Comparison of ENCODE assay signal across 8 mouse cellular contexts in the genomic region with DNA sequence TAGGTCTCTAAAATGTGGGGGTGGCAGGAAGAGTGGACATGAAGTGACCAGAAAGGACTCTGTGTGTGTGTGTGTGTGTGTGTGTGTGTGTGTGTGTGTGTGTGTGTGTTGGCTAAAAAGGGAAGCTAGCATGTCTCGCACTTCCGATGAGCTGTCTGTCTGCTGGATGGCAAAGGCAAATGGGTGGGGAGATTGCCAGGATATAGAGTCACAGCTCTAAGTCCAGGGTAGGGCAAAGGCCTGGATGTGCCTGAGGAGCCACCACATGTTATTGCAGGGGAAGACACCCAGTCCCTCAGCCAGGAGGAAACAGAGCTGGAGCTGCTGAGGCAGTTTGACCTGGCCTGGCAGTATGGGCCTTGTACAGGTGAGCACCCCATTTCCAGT. TPM values are rescaled to one million over a fixed set of nuclear protein-coding genes. Genes with fewer than 3 reads are reported as not detected.
DNase-seq lines count a peak whose midpoint lies in the region; ATAC-seq and TF ChIP-seq lines count a peak whose summit lies in the region.

No protein-coding gene starts in this region.

- 9% methylated on average over 2 of the region's 2 CpGs for WGBS in kidney, adult 2 months
- WGBS in forebrain, postnatal 0 days: 6% methylated on average over 2 of the region's 2 CpGs
- WGBS in liver, postnatal 0 days (ENCODE audit: insufficient replicate concordance): 7% methylated on average over 2 of the region's 2 CpGs
- WGBS in stomach, embryonic 15.5 days: 14% methylated on average over 2 of the region's 2 CpGs

- peak overlapping the region; percentile 83 for H3K4me2 ChIP-seq in forebrain, postnatal 0 days (ENCODE audit: low read depth)
- peak overlapping the region; percentile 73 for H3K4me2 ChIP-seq in liver, postnatal 0 days (ENCODE audit: low read depth, low read length)
- H3K4me2 ChIP-seq in stomach, embryonic 15.5 days: peak overlapping the region; percentile 75

- H3K27me3 ChIP-seq in kidney, adult 2 months (replicated peaks; ENCODE audit: control insufficient read depth, insufficient read depth, low read length): no peaks in the 10 kb centered on the region
- no peaks in the 10 kb centered on the region for H3K27me3 ChIP-seq in forebrain, postnatal 0 days (ENCODE audit: insufficient read depth, low read length)
- H3K27me3 ChIP-seq in liver, postnatal 0 days (ENCODE audit: insufficient read depth, low read length): no peaks in the 10 kb centered on the region
- no peaks in the 10 kb centered on the region for H3K27me3 ChIP-seq in stomach, embryonic 15.5 days (replicated peaks)

- DNase-seq in kidney, adult 2 months: no peak
- no peak for DNase-seq in kidney, adult 18-20 months
- peak; percentile 60 for DNase-seq in MEL-GATA-1-ER (ENCODE audit: extremely low read depth, low read depth)
- no peak for DNase-seq in forebrain, postnatal 0 days
- DNase-seq in liver, postnatal 0 days: no peak
- DNase-seq in adrenal gland, adult 2 months: no peak
- no peak for DNase-seq in cerebellum, adult 11 months

- H3K27ac ChIP-seq in kidney, adult 2 months (ENCODE audit: insufficient read depth, low read depth, low read length): peak overlapping the region; percentile 97
- peak overlapping the region; percentile 68 for H3K27ac ChIP-seq in forebrain, postnatal 0 days (ENCODE audit: low read depth, low read length)
- H3K27ac ChIP-seq in liver, postnatal 0 days (ENCODE audit: low read depth): peak overlapping the region; percentile 97
- peak overlapping the region; percentile 85 for H3K27ac ChIP-seq in stomach, embryonic 15.5 days

- H3K9me3 ChIP-seq in forebrain, postnatal 0 days (ENCODE audit: low read length): no peaks in the 10 kb centered on the region
- no peaks in the 10 kb centered on the region for H3K9me3 ChIP-seq in liver, postnatal 0 days (ENCODE audit: low read length)
- no peaks in the 10 kb centered on the region for H3K9me3 ChIP-seq in stomach, embryonic 15.5 days

- H3K4me3 ChIP-seq in kidney, adult 2 months (ENCODE audit: insufficient read depth, low read depth, low read length): peak overlapping the region; percentile 84
- peak overlapping the region; percentile 62 for H3K4me3 ChIP-seq in forebrain, postnatal 0 days (ENCODE audit: low read depth, low read length)
- H3K4me3 ChIP-seq in liver, postnatal 0 days (ENCODE audit: low read depth, low read length): peak overlapping the region; percentile 56
- H3K4me3 ChIP-seq in stomach, embryonic 15.5 days (replicated peaks): peak overlapping the region; percentile 51

- peaks cover 11% of the 10 kb centered on the region for H3K4me1 ChIP-seq in kidney, adult 2 months (ENCODE audit: control insufficient read depth, insufficient read depth, low read length)
- peaks cover 9% of the 10 kb centered on the region; the same call in 1 of the 2 replicates for H3K4me1 ChIP-seq in forebrain, postnatal 0 days (ENCODE audit: insufficient read depth)
- peaks cover 35% of the 10 kb centered on the region for H3K4me1 ChIP-seq in liver, postnatal 0 days (ENCODE audit: insufficient read depth)
- peaks cover 29% of the 10 kb centered on the region for H3K4me1 ChIP-seq in stomach, embryonic 15.5 days

- peak overlapping the region; percentile 68 for H3K9ac ChIP-seq in forebrain, postnatal 0 days
- H3K9ac ChIP-seq in liver, postnatal 0 days (replicated peaks): peak overlapping the region; percentile 64
- peak overlapping the region; percentile 42; the same call in 1 of the 2 replicates for H3K9ac ChIP-seq in stomach, embryonic 15.5 days

- TF ChIP-seq EP300 in liver, postnatal 0 days (IDR thresholded peaks at IDR 0.05; ENCODE audit: low read depth): no peak

- ATAC-seq in forebrain, postnatal 0 days: peak; percentile 44
- ATAC-seq in liver, postnatal 0 days: peak; percentile 57
- no peak for ATAC-seq in stomach, embryonic 15.5 days (ENCODE audit: insufficient read depth, low FRiP score, low read depth)

- H3K36me3 ChIP-seq in kidney, adult 2 months (ENCODE audit: control insufficient read depth, insufficient read depth, low read length): no peaks in the 10 kb centered on the region
- no peaks in the 10 kb centered on the region for H3K36me3 ChIP-seq in forebrain, postnatal 0 days (ENCODE audit: insufficient read depth)
- no peaks in the 10 kb centered on the region for H3K36me3 ChIP-seq in liver, postnatal 0 days (replicated peaks; ENCODE audit: insufficient read depth, low read length)
- no peaks in the 10 kb centered on the region for H3K36me3 ChIP-seq in stomach, embryonic 15.5 days

- TF ChIP-seq CTCF in kidney, adult 2 months (conservative IDR thresholded peaks at IDR 0.05; ENCODE audit: insufficient read depth, insufficient read length, low read depth, low read length): no peak
- no peak for TF ChIP-seq CTCF in forebrain, postnatal 0 days (IDR thresholded peaks at IDR 0.05; ENCODE audit: low read depth)
- TF ChIP-seq CTCF in liver, postnatal 0 days (IDR thresholded peaks at IDR 0.05; ENCODE audit: low read depth): no peak

- no peak for TF ChIP-seq POLR2A in kidney, adult 2 months (IDR thresholded peaks at IDR 0.05; ENCODE audit: low read depth, low read length)

RNA-seq across cellular contexts. Expression of a gene that starts 0.5 kb away (rescaled TPM):
- polyA plus RNA-seq in kidney, adult 2 months (2012; rRNA removed): 96.1 and 99.8 TPM in 2 replicates
- 18.8 and 21.2 TPM in 2 replicates for total RNA-seq in forebrain, postnatal 0 days (2014; rRNA removed)
- 21.8 and 23.4 TPM in 2 replicates for polyA plus RNA-seq in forebrain, postnatal 0 days (2015; fragmentation: Nextera tagmentation; extraction: Ambion mirVana)
- polyA plus RNA-seq in liver, postnatal 0 days (2015; fragmentation: Nextera tagmentation; extraction: Ambion mirVana): 28.5 and 31.1 TPM in 2 replicates
- polyA plus RNA-seq in stomach, embryonic 15.5 days (2015; fragmentation: Nextera tagmentation; extraction: Ambion mirVana): 26.7 and 36.4 TPM in 2 replicates
- 10 to 100 TPM; 41.9 to 52.3 TPM for total RNA-seq in adrenal gland, adult 2 months (2021)
- polyA plus RNA-seq in adrenal gland, adult 2 months (2012; rRNA removed): 112 and 146 TPM in 2 replicates

RNA-seq across cellular contexts. Expression of a gene that starts 18.0 kb away (rescaled TPM):
- polyA plus RNA-seq in kidney, adult 2 months (2012; rRNA removed): 3.4 TPM in 1 of 2 replicates, not detected in the other
- total RNA-seq in forebrain, postnatal 0 days (2014; rRNA removed): not detected in 2 replicates
- polyA plus RNA-seq in forebrain, postnatal 0 days (2015; fragmentation: Nextera tagmentation; extraction: Ambion mirVana): not detected in 2 replicates
- not detected in 2 replicates for polyA plus RNA-seq in liver, postnatal 0 days (2015; fragmentation: Nextera tagmentation; extraction: Ambion mirVana)
- not detected in 2 replicates for polyA plus RNA-seq in stomach, embryonic 15.5 days (2015; fragmentation: Nextera tagmentation; extraction: Ambion mirVana)
- total RNA-seq in adrenal gland, adult 2 months (2021): not detected
- not detected in 2 replicates for polyA plus RNA-seq in adrenal gland, adult 2 months (2012; rRNA removed)

RNA-seq across cellular contexts. Expression of a gene that starts 18.1 kb away (rescaled TPM):
- 13.6 TPM in 2 replicates for polyA plus RNA-seq in kidney, adult 2 months (2012; rRNA removed)
- total RNA-seq in forebrain, postnatal 0 days (2014; rRNA removed): 0.38 and 1.2 TPM in 2 replicates
- polyA plus RNA-seq in forebrain, postnatal 0 days (2015; fragmentation: Nextera tagmentation; extraction: Ambion mirVana): 0.29 and 0.41 TPM in 2 replicates
- 0.91 and 1.1 TPM in 2 replicates for polyA plus RNA-seq in liver, postnatal 0 days (2015; fragmentation: Nextera tagmentation; extraction: Ambion mirVana)
- polyA plus RNA-seq in stomach, embryonic 15.5 days (2015; fragmentation: Nextera tagmentation; extraction: Ambion mirVana): 5.4 and 6.2 TPM in 2 replicates
- 1 to 10 TPM; 5.5 to 9.0 TPM for total RNA-seq in adrenal gland, adult 2 months (2021)
- polyA plus RNA-seq in adrenal gland, adult 2 months (2012; rRNA removed): 16.3 and 19.3 TPM in 2 replicates

RNA-seq across cellular contexts. Expression of a gene that starts 30.7 kb away (rescaled TPM):
- 18.4 and 19.2 TPM in 2 replicates for polyA plus RNA-seq in kidney, adult 2 months (2012; rRNA removed)
- total RNA-seq in forebrain, postnatal 0 days (2014; rRNA removed): 11.8 and 16.4 TPM in 2 replicates
- polyA plus RNA-seq in forebrain, postnatal 0 days (2015; fragmentation: Nextera tagmentation; extraction: Ambion mirVana): 15.9 and 16.5 TPM in 2 replicates
- polyA plus RNA-seq in liver, postnatal 0 days (2015; fragmentation: Nextera tagmentation; extraction: Ambion mirVana): 8.0 and 9.0 TPM in 2 replicates
- 25.4 and 27.4 TPM in 2 replicates for polyA plus RNA-seq in stomach, embryonic 15.5 days (2015; fragmentation: Nextera tagmentation; extraction: Ambion mirVana)
- 10 to 100 TPM in 1 of 2 experiments, 1 to 10 TPM in 1; 6.9 to 12.3 TPM for total RNA-seq in adrenal gland, adult 2 months (2021)
- 16.4 and 17.2 TPM in 2 replicates for polyA plus RNA-seq in adrenal gland, adult 2 months (2012; rRNA removed)

RNA-seq across cellular contexts. Expression of a gene that starts 36.8 kb away (rescaled TPM):
- 39.0 and 61.4 TPM in 2 replicates for polyA plus RNA-seq in kidney, adult 2 months (2012; rRNA removed)
- 35.9 and 41.5 TPM in 2 replicates for total RNA-seq in forebrain, postnatal 0 days (2014; rRNA removed)
- 6.4 and 9.1 TPM in 2 replicates for polyA plus RNA-seq in forebrain, postnatal 0 days (2015; fragmentation: Nextera tagmentation; extraction: Ambion mirVana)
- polyA plus RNA-seq in liver, postnatal 0 days (2015; fragmentation: Nextera tagmentation; extraction: Ambion mirVana): 3.3 and 3.4 TPM in 2 replicates
- 27.6 and 32.6 TPM in 2 replicates for polyA plus RNA-seq in stomach, embryonic 15.5 days (2015; fragmentation: Nextera tagmentation; extraction: Ambion mirVana)
- total RNA-seq in adrenal gland, adult 2 months (2021): 10 to 100 TPM; 30.9 to 34.4 TPM
- polyA plus RNA-seq in adrenal gland, adult 2 months (2012; rRNA removed): 67.4 and 86.6 TPM in 2 replicates
